Mouse (Mus musculus) intestine, embryonic 14.5 days (tissue): Measurements from ENCODE around the gene Rab35. TPM values are rescaled to one million over a fixed set of nuclear protein-coding genes. Genes with fewer than 3 reads are reported as not detected.

Experiments used
- ATAC-seq: fragments of 200-750 bp; cut with Nextera tagmentation; replicated peaks from 2 replicates; pipeline ENCODE4 v1.8.0; 2017; ENCODE audit warnings: low read depth, moderate number of reproducible peaks, moderate TSS enrichment, moderate library complexity; ENCODE audit not compliant: low FRiP score, low TSS enrichment
- DNase-seq: peaks from one replicate; pipeline ENCODE4 v3.0.0-alpha.2; 2018; ENCODE audit warnings: low spot score
- H3K27ac ChIP-seq: fragments of 300-500 bp; sonication (generic); 2 replicates; pipeline ENCODE4 v1.5.1; 2014; ENCODE audit warnings: low read depth, mild to moderate bottlenecking, control low read depth
- H3K27me3 ChIP-seq: fragments of 300-500 bp; sonication (generic); replicated peaks from 2 replicates; pipeline ENCODE4 v1.6.1; 2014; ENCODE audit warnings: low read length, control low read depth; ENCODE audit not compliant: control insufficient read depth, insufficient read depth
- H3K36me3 ChIP-seq: fragments of 300-500 bp; sonication (generic); 2 replicates; pipeline ENCODE4 v1.6.1; 2014; ENCODE audit warnings: low read length, control low read depth; ENCODE audit not compliant: control insufficient read depth, insufficient read depth
- H3K4me1 ChIP-seq: fragments of 300-500 bp; sonication (generic); replicated peaks from 2 replicates; pipeline ENCODE4 v1.6.1; 2014; ENCODE audit warnings: low read length, control low read depth, mixed read lengths; ENCODE audit not compliant: control insufficient read depth, insufficient read depth
- H3K4me2 ChIP-seq: fragments of 300-500 bp; sonication (generic); 2 replicates; pipeline ENCODE4 v1.6.1; 2014; ENCODE audit warnings: low read length
- H3K4me3 ChIP-seq: fragments of 300-500 bp; sonication (generic); 2 replicates; pipeline ENCODE4 v1.5.1; 2014; ENCODE audit warnings: low read depth, low read length, control low read depth, mixed read lengths
- H3K9ac ChIP-seq: fragments of 300-500 bp; sonication (generic); 2 replicates; pipeline ENCODE4 v1.6.1; 2014; ENCODE audit warnings: mild to moderate bottlenecking, low read length
- H3K9me3 ChIP-seq: fragments of 300-500 bp; sonication (generic); 2 replicates; pipeline ENCODE4 v1.6.1; 2016; ENCODE audit warnings: low read length, control low read depth; ENCODE audit not compliant: control insufficient read depth
- WGBS: fragments of 180-500 bp; shearing (Covaris S2); extraction: QIAGEN DNeasy Blood & Tissue Kit; methylation state at CpG from one replicate; pipeline ENCODE4 v1.1.7; 2014; 5-methylcytosine and 5-hydroxymethylcytosine counted together
- polyA plus RNA-seq: library from polyadenylated mRNA; unstranded; fragments of >200 nt; fragmentation: Nextera tagmentation; extraction: Ambion mirVana; gene quantifications from 2 replicates; pipeline ENCODE4 v1.2.1, GENCODE M21; 2014

Rab35 gene
- polyA plus RNA-seq, 1 experiment from 2014 or later: 19.5 TPM

DNA sequence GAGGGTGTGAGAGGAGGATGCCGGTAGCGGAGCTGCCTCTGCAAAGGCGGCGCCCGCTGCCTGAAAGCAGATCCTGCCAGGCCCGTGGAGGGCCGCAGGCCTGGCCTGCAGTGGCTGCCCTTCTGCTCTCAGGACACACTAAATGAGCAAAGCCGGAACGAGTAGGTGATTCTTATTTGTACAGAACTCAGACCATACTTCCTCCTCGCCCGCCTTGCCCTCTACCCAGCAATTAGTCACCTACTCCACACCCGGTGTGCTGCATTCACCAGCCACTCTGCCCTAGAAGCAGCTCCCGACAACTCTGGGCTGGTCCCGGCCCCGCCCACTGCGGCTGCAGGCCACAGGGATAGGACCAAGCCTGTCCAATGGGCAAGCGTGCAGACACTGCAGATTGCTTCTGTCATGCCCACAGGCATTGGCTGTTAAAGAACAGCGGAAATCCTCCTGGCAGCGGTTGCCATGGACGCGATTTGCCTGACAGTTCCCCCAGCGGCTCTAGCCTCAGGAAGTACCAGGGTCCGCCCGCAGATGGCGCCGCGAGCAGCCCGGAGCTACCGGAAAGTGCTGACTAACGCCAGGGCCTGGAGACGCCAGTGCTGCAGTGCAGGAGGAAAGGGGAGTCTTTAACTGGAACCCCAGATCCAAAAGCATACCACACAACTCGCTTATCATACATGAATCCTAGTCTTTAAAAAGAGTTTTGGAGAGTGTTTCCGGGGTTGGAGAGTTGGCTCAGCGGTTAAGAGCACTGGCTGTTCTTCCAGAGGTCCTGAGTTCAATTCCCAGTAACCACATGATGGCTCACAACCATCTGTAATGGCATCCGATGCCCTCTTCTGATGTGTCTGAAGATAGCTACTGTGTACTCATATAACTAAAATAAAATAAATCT is 21.2 kb downstream of the Rab35 start:
- H3K27ac ChIP-seq: peak overlapping the region; percentile 44; the same call in 1 of the 2 replicates
- peaks cover 6% of the 10 kb centered on the region; the same call in 1 of the 2 replicates for H3K4me1 ChIP-seq
- ATAC-seq (peak; percentile 99), DNase-seq (peak; percentile 100)
- H3K4me3 ChIP-seq: peak overlapping the region; percentile 42
- peaks cover 3% of the 10 kb centered on the region for H3K36me3 ChIP-seq
- H3K9ac ChIP-seq: peak overlapping the region; percentile 53
- peak overlapping the region; percentile 64 for H3K4me2 ChIP-seq
- 3% methylated on average over 35 of the region's 35 CpGs for WGBS
- H3K9me3 ChIP-seq: no peaks in the 10 kb centered on the region
- no peaks in the 10 kb centered on the region for H3K27me3 ChIP-seq

DNA sequence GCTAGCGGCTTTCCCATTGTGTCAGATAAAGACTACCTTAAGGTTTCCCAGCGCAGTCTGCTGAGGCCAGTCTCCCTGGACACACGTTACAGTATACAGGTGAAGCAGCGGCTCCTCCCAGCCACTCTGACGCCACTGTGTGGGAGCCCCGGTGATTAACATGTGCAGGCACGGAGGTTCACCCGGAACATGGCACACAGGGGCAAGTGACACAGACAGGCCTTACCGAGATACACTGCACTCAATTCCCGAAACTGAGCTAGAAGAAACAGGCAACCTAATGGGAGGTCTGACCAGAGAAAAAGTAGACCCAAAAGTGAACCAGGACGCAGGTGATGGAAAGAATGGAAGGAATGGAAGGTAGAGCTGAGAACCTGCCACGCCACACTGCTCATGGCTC is 22.1 kb downstream of the Rab35 start:
- Histone ChIP-seq H3K9ac (no peak overlapping the region), H3K27ac (no peak overlapping the region), H3K4me1 (peaks cover 6% of the 10 kb centered on the region; the same call in 1 of the 2 replicates), H3K9me3 (no peaks in the 10 kb centered on the region), H3K36me3 (no peaks in the 10 kb centered on the region), H3K27me3 (no peaks in the 10 kb centered on the region), H3K4me3 (no peak overlapping the region), H3K4me2 (no peak overlapping the region)
- 87% methylated on average over 12 of the region's 12 CpGs for WGBS
- no peak for DNase-seq
- ATAC-seq: no peak

DNA sequence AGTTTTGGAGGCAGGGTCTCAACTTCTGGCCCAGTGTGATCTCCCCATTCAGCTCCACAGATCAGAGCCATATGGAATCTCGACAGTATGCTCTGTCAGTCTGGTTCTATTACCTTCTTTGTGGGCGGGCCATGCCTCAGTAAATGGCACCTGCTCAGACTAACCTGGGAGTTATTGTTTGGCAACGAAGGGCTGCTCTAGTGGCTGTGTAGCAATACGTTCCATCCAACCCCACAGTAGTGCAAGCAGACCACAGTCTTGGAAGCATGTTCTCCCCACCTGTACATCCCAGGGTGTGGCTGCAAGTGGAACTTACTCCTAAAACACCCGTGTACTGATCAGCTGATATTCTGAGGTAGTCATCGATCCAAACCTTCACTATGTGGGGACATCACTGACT is 25.0 kb downstream of the Rab35 start:
- H3K4me3 ChIP-seq: no peak overlapping the region
- no peak for ATAC-seq
- no peaks in the 10 kb centered on the region for H3K36me3 ChIP-seq
- 76% methylated on average over 6 of the region's 6 CpGs for WGBS
- H3K4me2 ChIP-seq: no peak overlapping the region
- no peak overlapping the region for H3K27ac ChIP-seq
- no peaks in the 10 kb centered on the region for H3K27me3 ChIP-seq
- no peak for DNase-seq
- H3K9me3 ChIP-seq: no peaks in the 10 kb centered on the region
- H3K4me1 ChIP-seq: peaks cover 6% of the 10 kb centered on the region; the same call in 1 of the 2 replicates
- no peak overlapping the region for H3K9ac ChIP-seq

DNA sequence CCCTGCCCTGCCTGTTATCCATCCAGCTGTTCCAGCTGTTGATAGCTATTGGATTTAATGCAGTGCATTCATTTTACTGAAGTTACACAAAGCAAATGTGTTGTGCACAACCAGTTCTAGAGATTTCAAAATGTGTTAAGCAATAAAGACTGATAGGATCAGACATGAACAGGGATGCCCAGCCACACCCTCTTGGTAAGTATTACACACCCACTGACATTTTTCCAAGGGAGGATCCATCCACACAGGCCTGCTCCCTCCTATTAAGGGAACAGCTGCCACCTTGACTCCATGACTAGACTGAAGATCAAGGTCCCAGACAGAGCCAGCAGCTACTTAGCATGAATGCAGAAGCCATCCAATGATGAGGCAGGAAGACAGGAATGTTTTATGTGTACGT is 25.5 kb downstream of the Rab35 start:
- DNase-seq (no peak), ATAC-seq (no peak)
- Histone ChIP-seq H3K27ac (no peak overlapping the region), H3K9me3 (no peaks in the 10 kb centered on the region), H3K9ac (no peak overlapping the region), H3K27me3 (no peaks in the 10 kb centered on the region), H3K4me2 (no peak overlapping the region), H3K4me3 (no peak overlapping the region), H3K4me1 (peaks cover 2% of the 10 kb centered on the region; the same call in 1 of the 2 replicates), H3K36me3 (no peaks in the 10 kb centered on the region)
- WGBS: 68% methylated on average over 1 of the region's 1 CpGs

DNA sequence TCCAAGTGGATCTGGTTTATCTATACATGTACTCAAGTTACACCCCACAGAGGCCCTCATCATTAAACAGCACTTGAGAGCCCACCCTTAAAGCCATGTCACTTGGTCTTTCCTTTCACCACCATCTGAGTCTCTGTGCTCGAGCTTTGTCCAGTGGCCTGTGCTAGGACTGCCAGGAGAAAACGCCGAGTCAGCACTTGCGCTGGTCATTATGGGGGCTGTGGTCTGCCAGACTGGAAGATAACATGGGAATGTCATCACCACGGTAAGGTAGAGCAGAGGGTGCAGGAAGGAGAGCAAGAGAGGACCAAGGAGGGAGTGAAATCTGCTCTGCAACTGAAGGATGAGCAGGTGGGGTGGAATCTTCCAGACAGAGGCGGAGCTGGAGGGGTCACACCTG is 26.6 kb downstream of the Rab35 start:
- ATAC-seq (no peak), DNase-seq (no peak)
- no peak overlapping the region for H3K4me2 ChIP-seq
- H3K4me3 ChIP-seq: no peak overlapping the region
- no peaks in the 10 kb centered on the region for H3K9me3 ChIP-seq
- no peaks in the 10 kb centered on the region for H3K27me3 ChIP-seq
- no peak overlapping the region for H3K27ac ChIP-seq
- H3K4me1 ChIP-seq: no peaks in the 10 kb centered on the region
- WGBS: 71% methylated on average over 6 of the region's 6 CpGs
- H3K9ac ChIP-seq: no peak overlapping the region
- no peaks in the 10 kb centered on the region for H3K36me3 ChIP-seq

DNA sequence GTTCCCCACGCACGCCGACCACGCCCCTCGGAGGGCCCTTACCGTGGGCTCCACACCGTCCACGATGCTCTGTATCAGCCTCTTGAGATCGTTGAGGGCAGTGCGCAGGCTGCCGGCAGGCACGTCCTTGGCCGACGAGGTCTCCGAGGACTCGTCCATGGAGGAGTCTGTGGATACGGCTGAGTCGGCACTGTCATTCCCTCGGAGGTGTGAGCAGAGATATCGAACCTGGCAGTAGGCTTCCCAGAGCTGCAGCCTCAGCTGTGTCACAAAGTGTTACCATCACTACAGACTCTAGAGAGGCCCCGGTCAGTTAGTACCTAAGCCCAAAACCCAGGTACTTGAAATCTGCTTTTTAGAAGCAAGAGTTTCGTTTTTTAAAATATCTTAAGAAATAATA is 30.9 kb downstream of the Rab35 start:
- H3K36me3 ChIP-seq: no peaks in the 10 kb centered on the region
- H3K9ac ChIP-seq: no peak overlapping the region
- H3K27ac ChIP-seq: no peak overlapping the region
- WGBS: 86% methylated on average over 22 of the region's 22 CpGs
- H3K9me3 ChIP-seq: no peaks in the 10 kb centered on the region
- DNase-seq (no peak), ATAC-seq (no peak)
- H3K27me3 ChIP-seq: no peaks in the 10 kb centered on the region
- H3K4me2 ChIP-seq: no peak overlapping the region
- no peaks in the 10 kb centered on the region for H3K4me1 ChIP-seq
- H3K4me3 ChIP-seq: no peak overlapping the region

DNA sequence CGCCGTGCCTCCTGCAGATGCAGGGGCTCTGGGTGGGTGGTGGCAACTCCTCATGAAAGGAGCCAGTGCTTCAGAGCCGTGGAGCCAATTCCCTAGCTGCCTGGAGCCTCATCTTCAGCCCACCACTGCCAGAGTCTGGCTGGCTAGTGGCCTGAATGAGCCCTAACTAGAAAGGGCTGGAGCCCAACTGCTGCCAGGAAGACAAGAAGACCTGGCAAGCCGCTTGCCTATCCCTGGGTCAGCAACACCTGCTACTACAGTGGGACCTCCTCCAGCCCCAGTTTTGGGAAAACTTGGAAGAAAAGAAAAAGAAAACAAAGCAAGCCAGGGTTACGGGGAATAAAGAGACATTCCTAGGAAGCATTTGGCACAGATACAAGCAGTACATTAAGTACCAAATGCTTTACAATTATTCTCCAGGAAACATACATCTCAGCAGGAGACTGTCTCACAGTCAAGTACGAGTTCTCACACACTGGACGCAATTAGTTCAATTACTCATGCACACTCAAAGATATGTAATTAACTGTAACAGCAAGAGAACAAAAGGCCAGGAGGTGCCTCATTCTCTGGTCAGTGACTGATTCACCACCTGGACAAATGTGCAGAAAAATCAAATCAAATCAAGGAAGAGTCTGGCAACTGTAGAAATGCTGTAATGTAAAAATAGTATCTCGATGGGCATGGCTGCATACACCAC is 34.8 kb downstream of the Rab35 start:
- WGBS: 62% methylated on average over 8 of the region's 8 CpGs
- no peak overlapping the region for H3K27ac ChIP-seq
- no peak for DNase-seq

DNA sequence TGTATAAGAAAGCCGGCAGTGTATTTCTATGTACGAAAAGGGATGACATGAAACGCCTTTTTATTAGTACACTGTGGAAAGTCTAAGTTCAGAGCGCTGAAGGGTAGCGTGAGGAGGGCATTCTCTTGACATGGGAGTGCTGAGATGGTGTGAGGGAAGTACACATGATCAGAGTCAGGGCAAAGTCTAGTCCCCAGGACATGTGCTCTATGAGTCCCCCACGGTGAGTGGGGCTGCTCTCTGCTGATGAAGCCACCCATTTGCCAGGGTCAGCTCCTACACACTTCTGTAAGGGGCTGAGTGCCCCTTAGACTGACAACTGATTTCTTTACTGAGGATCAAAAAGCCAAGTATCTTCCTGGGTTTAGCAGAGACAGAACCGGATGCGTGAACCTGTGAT is 35.5 kb downstream of the Rab35 start:
- H3K9ac ChIP-seq: no peak overlapping the region
- WGBS: 72% methylated on average over 8 of the region's 8 CpGs
- ATAC-seq: no peak

More for the DNA sequence above, 34.8 kb downstream of the Rab35 start:
- H3K9ac ChIP-seq: no peak overlapping the region
- no peaks in the 10 kb centered on the region for H3K4me1 ChIP-seq
- no peaks in the 10 kb centered on the region for H3K27me3 ChIP-seq
- no peak overlapping the region for H3K4me2 ChIP-seq
- no peak overlapping the region for H3K4me3 ChIP-seq
- ATAC-seq: no peak
- no peaks in the 10 kb centered on the region for H3K9me3 ChIP-seq
- no peaks in the 10 kb centered on the region for H3K36me3 ChIP-seq

More for the DNA sequence above, 35.5 kb downstream of the Rab35 start:
- H3K4me3 ChIP-seq: no peak overlapping the region
- H3K27ac ChIP-seq: no peak overlapping the region
- no peaks in the 10 kb centered on the region for H3K36me3 ChIP-seq
- H3K27me3 ChIP-seq: no peaks in the 10 kb centered on the region
- no peak overlapping the region for H3K4me2 ChIP-seq
- H3K9me3 ChIP-seq: no peaks in the 10 kb centered on the region
- no peak for DNase-seq
- H3K4me1 ChIP-seq: no peaks in the 10 kb centered on the region
